Comparison of ENCODE assay signal across 26 mouse cellular contexts in genomic region chr4:105895116-105895515, GRCm38 (mm10).
DNase-seq lines count a peak whose midpoint lies in the region; ATAC-seq and TF ChIP-seq lines count a peak whose summit lies in the region.
"Had no signal": no experiment of that assay in that cellular context is flagged by ENCODE, and none has a peak within 500 bp of the region (broad histone marks: within the 10 kb centered on the region; RNA-seq: fewer than 3 reads in every experiment).

No protein-coding gene starts in this region.

- peak; percentile 6 for DNase-seq in liver, adult 2 months (ENCODE audit: extremely low read depth, low read depth, low spot score)
- DNase-seq in 416B (ENCODE audit: low read depth), result peak; percentile 5
- no peak for DNase-seq in kidney, adult 9 months
- DNase-seq in urinary bladder, postnatal 14 days (ENCODE audit: low spot score), result no peak
- DNase-seq: adrenal gland, adult 8-10 months; adrenal gland, postnatal 14 days; adrenal gland, postnatal 36 days; cerebellum, adult 11-12 months; cerebellum, adult 2 months; cerebellum, adult 9-10 months; cerebellum, postnatal 10 days; cerebellum, postnatal 25 days; forebrain, postnatal 0 days had no signal

- H3K36me3 ChIP-seq in liver, adult 2 months (ENCODE audit: control insufficient read depth, insufficient read depth, low read length), result no peaks in the 10 kb centered on the region
- no peaks in the 10 kb centered on the region for H3K36me3 ChIP-seq in liver, embryonic 12.5 days
- H3K36me3 ChIP-seq in forebrain, embryonic 16.5 days (ENCODE audit: control insufficient read depth, insufficient read depth), result no peaks in the 10 kb centered on the region
- H3K36me3 ChIP-seq: embryonic facial prominence, embryonic 10.5 days; embryonic facial prominence, embryonic 12.5 days; forebrain, embryonic 10.5 days; forebrain, embryonic 12.5 days; G1E had no signal

- 73% methylated on average over 2 of the region's 2 CpGs for WGBS in liver, adult 2 months
- 31% methylated on average over 2 of the region's 2 CpGs for WGBS in liver, embryonic 12.5 days (ENCODE audit: insufficient replicate concordance)
- WGBS in forebrain, embryonic 16.5 days, result 59% methylated on average over 2 of the region's 2 CpGs

- no peak overlapping the region for H3K4me3 ChIP-seq in liver, adult 2 months (ENCODE audit: insufficient read depth, low read depth, low read length)
- H3K4me3 ChIP-seq in liver, embryonic 12.5 days, result no peak overlapping the region
- no peak overlapping the region for H3K4me3 ChIP-seq in embryonic fibroblast, embryonic 13.5 days (ENCODE audit: insufficient read depth, low read length)
- no peak overlapping the region for H3K4me3 ChIP-seq in forebrain, embryonic 16.5 days (replicated peaks; ENCODE audit: low read length)
- H3K4me3 ChIP-seq: embryonic facial prominence, embryonic 10.5 days; embryonic facial prominence, embryonic 12.5 days; erythroblast, embryonic 14.5 days; forebrain, embryonic 10.5 days; forebrain, embryonic 12.5 days had no signal

- H3K4me1 ChIP-seq in liver, adult 2 months (ENCODE audit: control insufficient read depth, insufficient read depth, low read length), result no peaks in the 10 kb centered on the region
- no peaks in the 10 kb centered on the region for H3K4me1 ChIP-seq in liver, embryonic 12.5 days
- H3K4me1 ChIP-seq in embryonic fibroblast, embryonic 13.5 days (ENCODE audit: control insufficient read depth, insufficient read depth, low read length), result peaks cover 10% of the 10 kb centered on the region
- no peaks in the 10 kb centered on the region for H3K4me1 ChIP-seq in forebrain, embryonic 16.5 days (replicated peaks; ENCODE audit: control insufficient read depth, insufficient read depth, low read length)
- H3K4me1 ChIP-seq: embryonic facial prominence, embryonic 10.5 days; embryonic facial prominence, embryonic 12.5 days; forebrain, embryonic 10.5 days; forebrain, embryonic 12.5 days had no signal

- no peak for TF ChIP-seq CTCF in liver, adult 2 months (IDR thresholded peaks at IDR 0.05; ENCODE audit: low read depth, low read length)
- TF ChIP-seq CTCF in embryonic fibroblast, embryonic 13.5 days (IDR thresholded peaks at IDR 0.05; ENCODE audit: borderline replicate concordance, insufficient read depth, low read length), result no peak

- H3K9ac ChIP-seq in liver, adult 2 months (ENCODE audit: low read depth, low read length), result no peak overlapping the region
- no peak overlapping the region for H3K9ac ChIP-seq in liver, embryonic 12.5 days
- H3K9ac ChIP-seq in forebrain, embryonic 16.5 days (replicated peaks; ENCODE audit: low read depth, low read length), result no peak overlapping the region
- H3K9ac ChIP-seq: embryonic facial prominence, embryonic 12.5 days; forebrain, embryonic 12.5 days; forebrain, postnatal 0 days had no signal

- ATAC-seq in liver, embryonic 12.5 days, result no peak
- ATAC-seq in forebrain, embryonic 16.5 days, result no peak
- ATAC-seq: activated CD4-positive, CD25-positive, alpha-beta regulatory T cell, adult 4 months; CD4-positive, CD25-positive, alpha-beta regulatory T cell, adult 4 months; forebrain, embryonic 14.5 days; forebrain, postnatal 0 days; Patski had no signal

- H3K4me2 ChIP-seq in liver, embryonic 12.5 days, result no peak overlapping the region
- no peak overlapping the region for H3K4me2 ChIP-seq in forebrain, embryonic 16.5 days (ENCODE audit: low read length)
- H3K4me2 ChIP-seq: embryonic facial prominence, embryonic 12.5 days; forebrain, embryonic 12.5 days had no signal

- H3K79me2 ChIP-seq in liver, adult 2 months (ENCODE audit: control insufficient read depth, insufficient read depth, low read length), result no peaks in the 10 kb centered on the region

- H3K9me3 ChIP-seq in liver, embryonic 12.5 days (replicated peaks), result no peaks in the 10 kb centered on the region
- H3K9me3 ChIP-seq in forebrain, embryonic 16.5 days (ENCODE audit: control insufficient read depth, low read length), result no peaks in the 10 kb centered on the region
- H3K9me3 ChIP-seq: embryonic facial prominence, embryonic 10.5 days; embryonic facial prominence, embryonic 12.5 days; forebrain, embryonic 10.5 days; forebrain, embryonic 12.5 days had no signal

- H3K27ac ChIP-seq in liver, adult 2 months (replicated peaks; ENCODE audit: insufficient read depth, low read depth, low read length), result no peak overlapping the region
- no peak overlapping the region for H3K27ac ChIP-seq in liver, embryonic 12.5 days
- H3K27ac ChIP-seq in embryonic fibroblast, embryonic 13.5 days (ENCODE audit: insufficient read depth, low read length), result peak overlapping the region; percentile 86
- H3K27ac ChIP-seq in forebrain, embryonic 16.5 days (ENCODE audit: low read length), result no peak overlapping the region
- H3K27ac ChIP-seq: embryonic facial prominence, embryonic 10.5 days; embryonic facial prominence, embryonic 12.5 days; forebrain, embryonic 10.5 days; forebrain, embryonic 12.5 days had no signal

- H3K27me3 ChIP-seq in liver, adult 2 months (ENCODE audit: control insufficient read depth, insufficient read depth, low read length), result no peaks in the 10 kb centered on the region
- H3K27me3 ChIP-seq in liver, embryonic 12.5 days (replicated peaks), result no peaks in the 10 kb centered on the region
- no peaks in the 10 kb centered on the region for H3K27me3 ChIP-seq in forebrain, embryonic 16.5 days (replicated peaks; ENCODE audit: control insufficient read depth, insufficient read depth, low read length)
- H3K27me3 ChIP-seq: embryonic facial prominence, embryonic 12.5 days; forebrain, embryonic 12.5 days; Patski had no signal

- no peak for TF ChIP-seq POLR2A in liver, adult 2 months (IDR thresholded peaks at IDR 0.05; ENCODE audit: extremely low read depth, insufficient read depth, low read length)
- TF ChIP-seq POLR2A in embryonic fibroblast, embryonic 13.5 days (IDR thresholded peaks at IDR 0.05; ENCODE audit: low read depth, low read length), result no peak

Comparison
In these comparisons a context has a peak if more than half of its experiments do, and no peak if none do; other contexts are left out.
1. DNase-seq: peak in liver, adult 2 months (single experiment) and 416B (single experiment); none in kidney, adult 9 months (single experiment) and urinary bladder, postnatal 14 days (single experiment).